Mouse (Mus musculus) liver, adult 2 months (tissue): ENCODE results near the gene Unc45b.

ENCODE experiments used
- CTCF ChIP-seq: fragments of 200-500 bp; IDR thresholded peaks from 2 replicates; pipeline ENCODE4 v1.5.1; 2011; ENCODE audit warnings: low read depth, low read length, control low read depth
- POLR2A ChIP-seq: fragments of 200-500 bp; IDR thresholded peaks from 2 replicates; pipeline ENCODE4 v1.6.1; 2011; ENCODE audit warnings: low read length, control low read depth; ENCODE audit not compliant: insufficient read depth; ENCODE audit errors: extremely low read depth

DNA sequence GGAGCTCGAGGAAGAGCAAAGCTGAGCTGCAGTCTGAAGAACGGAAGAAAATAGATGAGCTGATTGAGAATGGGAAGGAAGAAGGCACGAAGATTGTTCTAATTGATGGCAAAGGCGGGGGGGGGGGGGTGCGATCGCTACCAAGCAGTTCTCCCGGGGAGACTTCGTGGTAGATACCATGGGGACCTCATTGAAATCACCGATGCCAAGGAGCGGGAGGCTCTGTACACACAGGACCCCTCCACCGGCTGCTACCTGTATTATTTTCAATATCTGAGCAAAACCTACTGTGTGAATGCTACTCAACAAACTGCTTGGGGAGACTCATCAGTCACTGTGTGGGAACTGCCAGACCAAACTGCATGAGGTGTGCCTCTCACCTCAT lies 61.2 kb downstream of the Unc45b start:
- TF ChIP-seq CTCF = no peak
- TF ChIP-seq POLR2A = no peak
